Mouse (Mus musculus) left cerebral cortex, adult 8-10 months (tissue): Measurements from ENCODE around the gene Slc38a4. TPM values are rescaled to one million over a fixed set of nuclear protein-coding genes. Genes with fewer than 3 reads are reported as not detected.

Source experiments
- DNase-seq, 2 experiments: peaks; one replicate each; pipeline ENCODE4 v3.0.0; 2022; ENCODE audit warnings: low spot score in 2 of 2
- total RNA-seq, 4 experiments: library from RNA; stranded (reverse); gene quantifications; 2 replicates each; pipeline ENCODE4 v1.2.4; 2022

The Slc38a4 gene
- total RNA-seq, 4 experiments from 2014 or later: 0.58 to 1.3 (median 0.89) TPM

- DNase-seq: no peak
Measured at GRCm38 (mm10) chr15:97019323-97019722, 36.4 kb downstream of the Slc38a4 start.

GRCm38 (mm10) chr15:97017195-97017594, 38.6 kb downstream of the Slc38a4 start:
- DNase-seq: no peak

GRCm38 (mm10) chr15:97015036-97015596, 40.6 kb downstream of the Slc38a4 start:
- no peak for DNase-seq

- no peak for DNase-seq
Measured at GRCm38 (mm10) chr15:97011599-97012372, 44.0 kb downstream of the Slc38a4 start.

GRCm38 (mm10) chr15:97009271-97009670, 46.5 kb downstream of the Slc38a4 start:
- DNase-seq: no peak

GRCm38 (mm10) chr15:97005631-97006234, 50.0 kb downstream of the Slc38a4 start:
- DNase-seq: no peak

GRCm38 (mm10) chr15:97004525-97004867, 51.3 kb downstream of the Slc38a4 start:
- no peak for DNase-seq

- DNase-seq: no peak
Measured at GRCm38 (mm10) chr15:97003851-97004524, 51.8 kb downstream of the Slc38a4 start.

GRCm38 (mm10) chr15:97003186-97003585, 52.6 kb downstream of the Slc38a4 start:
- DNase-seq: no peak

- DNase-seq: no peak
Measured at GRCm38 (mm10) chr15:97002752-97003151, 53.0 kb downstream of the Slc38a4 start.

GRCm38 (mm10) chr15:97001886-97002285, 53.9 kb downstream of the Slc38a4 start:
- peak in 1 of 2 experiments; percentile 17 for DNase-seq

- no peak for DNase-seq
Measured at GRCm38 (mm10) chr15:97001416-97001815, 54.3 kb downstream of the Slc38a4 start.

GRCm38 (mm10) chr15:97000319-97001251, 55.2 kb downstream of the Slc38a4 start:
- no peak for DNase-seq

GRCm38 (mm10) chr15:96999401-96999800, 56.4 kb downstream of the Slc38a4 start:
- DNase-seq: peak in 1 of 2 experiments; percentile 8

- DNase-seq: no peak
Measured at GRCm38 (mm10) chr15:96985618-96986017, 70.1 kb downstream of the Slc38a4 start.

GRCm38 (mm10) chr15:96983581-96984330, 72.0 kb downstream of the Slc38a4 start:
- no peak for DNase-seq

GRCm38 (mm10) chr15:96975125-96975524, 80.6 kb downstream of the Slc38a4 start:
- no peak for DNase-seq

GRCm38 (mm10) chr15:96974131-96974530, 81.6 kb downstream of the Slc38a4 start:
- DNase-seq: no peak

GRCm38 (mm10) chr15:96973370-96973769, 82.4 kb downstream of the Slc38a4 start:
- DNase-seq: no peak

- no peak for DNase-seq
Measured at GRCm38 (mm10) chr15:96972706-96973274, 83.0 kb downstream of the Slc38a4 start.
